Mouse (Mus musculus) left cerebral cortex, postnatal 25 days (tissue): ENCODE data around the gene Pphln1. TPM values are rescaled to one million over a fixed set of nuclear protein-coding genes. Genes with fewer than 3 reads are reported as not detected.
A peak's percentile ranks its signal among the peaks of the same experiment; 100 is the strongest.

Experiments used
- DNase-seq, 2 experiments: peaks; one replicate each; pipeline ENCODE4 v3.0.0; 2022; ENCODE audit warnings: low spot score in 2 of 2, mixed read lengths in 1 of 2
- intact Hi-C: fragments of 180-260 bp; cut with DNase I; formaldehyde crosslinking; loops from one replicate; pipeline ENCODE4 v1.15.1; 2025
- total RNA-seq, 2 experiments: library from RNA; stranded (reverse); gene quantifications; 2 replicates each; pipeline ENCODE4 v1.2.3; 2021

Gene Pphln1
- total RNA-seq, 2 experiments from 2014 or later: 38.3 to 41.9 TPM

DNA sequence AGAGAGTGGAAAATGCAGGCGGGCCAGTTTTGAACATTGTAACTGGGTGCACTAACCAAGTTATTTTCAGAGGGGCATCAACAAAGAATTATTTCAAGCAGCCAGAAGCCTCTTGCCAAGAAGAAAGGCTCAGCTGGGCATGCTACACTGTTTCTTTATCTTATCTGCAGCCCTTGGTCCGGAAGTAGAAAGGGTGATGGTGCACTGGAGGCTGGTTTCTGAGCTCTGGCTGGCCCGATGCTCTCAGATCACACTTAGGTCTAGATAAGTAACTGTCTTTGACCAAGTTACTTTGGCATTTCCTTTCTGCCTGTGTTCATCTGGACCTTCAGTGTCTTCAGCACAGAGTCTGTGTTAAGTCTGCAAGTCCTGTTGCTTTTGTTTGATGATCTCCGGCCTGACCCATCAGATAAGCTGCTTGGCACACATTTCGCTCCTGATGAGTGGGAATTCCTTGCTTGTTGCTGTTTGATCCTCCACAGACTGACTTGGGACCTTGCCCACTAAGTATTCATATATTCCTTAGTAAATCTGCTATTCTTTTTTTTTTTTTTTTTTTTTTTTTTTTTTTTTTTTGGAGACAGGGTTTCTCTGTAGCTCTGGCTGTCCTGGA is 127.3 kb downstream of the Pphln1 start:
- DNase-seq: no peak
- intact Hi-C loops: no loop called here

DNA sequence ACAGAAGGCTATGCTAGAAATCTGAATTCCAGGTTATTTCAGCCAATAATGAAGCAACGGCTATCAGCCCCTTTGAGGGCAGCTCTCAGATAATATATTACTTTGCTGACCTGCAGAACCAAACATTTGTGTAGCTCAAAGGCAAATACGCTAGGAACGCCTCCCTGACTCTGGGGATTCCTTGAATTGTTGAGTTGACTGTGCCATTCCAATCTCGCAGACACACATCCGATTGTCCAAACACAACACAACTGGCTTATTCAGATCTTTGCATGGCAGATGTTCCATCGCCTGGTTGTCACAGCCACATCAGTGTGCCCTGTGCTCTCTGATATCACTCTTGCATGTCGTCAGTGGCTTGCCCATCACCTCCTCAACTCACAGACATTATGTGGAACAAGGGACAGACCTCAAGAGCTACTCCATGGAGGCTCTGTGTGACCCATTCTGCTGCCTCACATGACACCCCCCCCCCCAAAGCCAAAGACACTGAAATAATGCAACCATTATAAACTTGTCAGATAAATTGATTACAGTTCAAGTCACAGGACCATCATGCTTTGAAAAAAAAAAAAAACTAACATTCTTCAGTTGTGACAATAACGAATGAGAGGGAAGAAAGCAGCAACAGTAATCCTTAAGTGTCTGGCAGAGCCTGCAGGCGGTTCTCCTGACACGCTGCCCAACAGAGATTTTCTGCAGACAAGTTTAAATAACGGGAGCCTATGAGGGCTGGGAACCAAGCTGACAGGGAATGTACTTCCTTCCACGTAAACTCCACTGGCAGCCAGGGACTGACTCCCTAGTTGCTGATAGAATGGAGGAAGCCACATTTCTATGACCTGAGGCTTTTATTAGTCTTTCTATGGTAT is 131.9 kb downstream of the Pphln1 start:
- intact Hi-C loops: no loop called here
- DNase-seq: no peak

DNA sequence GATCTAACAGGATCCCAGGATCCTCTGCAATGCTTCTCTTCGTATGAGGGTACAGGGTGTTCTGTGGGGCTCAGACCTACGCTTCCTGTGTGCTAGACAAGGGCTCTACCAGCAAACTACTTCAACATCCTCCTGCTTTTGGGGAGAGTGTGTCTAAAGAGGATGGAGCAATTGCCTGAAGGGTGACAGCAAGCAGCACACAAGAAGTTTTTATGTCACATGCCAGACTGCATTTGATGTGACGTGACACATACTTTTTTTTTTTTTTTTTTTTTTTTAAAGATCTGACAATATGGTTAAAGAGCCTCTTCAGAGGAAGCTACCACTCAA is 132.5 kb downstream of the Pphln1 start:
- intact Hi-C loops: no loop called here
- DNase-seq: no peak

DNA sequence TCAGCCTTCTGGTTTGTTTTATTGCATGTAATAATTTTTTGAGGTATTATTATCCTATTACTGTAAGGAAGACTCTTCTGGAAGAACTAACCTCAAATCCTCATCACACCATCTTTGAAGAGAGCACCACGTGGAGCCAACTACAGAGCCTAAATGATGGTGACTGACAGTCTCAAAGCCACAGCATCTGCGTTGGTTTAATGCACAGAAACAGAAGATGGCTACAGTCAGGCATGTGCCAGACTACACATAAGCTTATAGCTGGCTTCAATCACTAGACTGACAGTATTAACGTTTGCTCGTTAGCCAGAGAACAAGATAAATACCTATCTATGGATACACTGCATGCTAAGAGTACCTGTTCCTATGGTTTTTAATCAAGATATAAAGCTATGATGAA is 138.0 kb downstream of the Pphln1 start:
- intact Hi-C loops: no loop called here
- no peak for DNase-seq

DNA sequence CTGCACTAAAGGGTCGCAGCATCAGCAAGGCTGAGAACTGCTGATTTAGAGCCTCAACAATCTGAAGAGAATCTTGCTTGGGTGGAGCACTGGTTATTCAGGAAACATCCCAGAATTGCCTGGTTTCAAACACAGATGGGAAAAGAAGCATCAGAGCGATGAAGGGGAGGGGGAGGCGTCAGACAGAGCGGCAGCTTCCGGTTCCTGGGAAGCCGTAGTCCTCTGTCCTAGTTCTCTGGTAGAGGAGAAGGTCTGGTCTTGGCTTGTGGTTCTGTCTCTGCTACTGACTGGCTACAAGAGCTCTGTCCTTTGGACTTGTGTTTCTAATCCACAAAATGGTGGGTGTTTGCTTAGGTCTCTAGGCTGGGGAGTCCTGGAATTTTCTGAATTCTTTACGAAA is 139.6 kb downstream of the Pphln1 start:
- DNase-seq: no peak
- intact Hi-C loops: no loop called here

DNA sequence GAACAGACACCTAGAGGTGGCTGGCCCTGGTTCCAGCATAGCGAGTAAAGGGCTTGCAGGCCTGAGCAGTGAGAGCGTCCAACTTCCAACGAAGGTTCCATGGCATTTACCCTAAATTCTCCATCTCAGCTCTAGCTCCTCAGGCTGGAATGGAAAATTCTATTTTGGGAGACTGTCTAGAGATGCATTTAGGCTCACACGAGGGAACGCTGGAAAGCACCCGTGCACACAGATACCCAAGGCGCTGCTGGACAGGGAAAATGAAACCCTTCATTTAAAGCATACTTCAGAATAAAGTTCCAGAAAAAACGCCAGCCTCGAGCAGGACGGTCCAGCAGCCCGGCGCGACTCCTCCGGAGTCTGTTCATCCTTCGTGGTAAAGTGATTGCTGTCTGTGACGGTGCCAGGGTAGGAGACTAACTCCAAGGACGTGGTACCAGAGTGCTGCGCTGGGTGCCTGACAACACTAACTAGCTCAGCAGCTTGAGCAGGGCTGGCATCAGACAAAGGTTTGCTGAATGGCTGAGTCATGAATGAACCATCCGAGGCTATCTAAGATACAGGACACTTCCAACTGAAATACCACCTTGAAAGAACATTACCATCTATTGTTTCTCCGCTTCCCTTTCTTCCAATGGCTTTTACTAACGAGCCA is 140.5 kb downstream of the Pphln1 start:
- intact Hi-C loops: no loop called here
- DNase-seq: peak in 1 of 2 experiments; percentile 48

DNA sequence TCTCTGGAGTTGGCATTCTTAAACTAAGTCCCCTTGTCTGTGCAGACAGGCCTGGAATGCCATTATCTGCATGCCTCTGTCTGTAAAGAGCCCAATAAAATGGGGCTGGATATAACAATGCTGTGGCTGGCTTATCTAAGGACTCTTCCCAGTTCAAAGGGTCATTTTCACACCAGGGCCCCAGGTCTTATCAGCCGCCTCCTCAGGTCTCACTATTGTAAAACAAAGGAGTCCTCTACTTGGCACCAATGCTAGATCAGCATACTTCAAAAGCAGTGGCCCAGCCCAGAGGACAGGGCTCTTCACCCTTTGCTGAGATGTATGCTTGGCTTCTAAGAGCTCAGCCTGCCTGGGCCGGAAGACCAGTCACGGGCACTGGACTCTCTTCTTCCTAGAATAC is 141.3 kb downstream of the Pphln1 start:
- intact Hi-C loops: no loop called here
- no peak for DNase-seq

Other genes with a start within 250 kb of the Pphln1 start
- gene Gxylt1, start 123.2 kb upstream of the Pphln1 start, total RNA-seq: 10 to 100 TPM in 1 of 2 experiments, 1 to 10 TPM in 1; 9.8 to 11.3 TPM
- 100 to 1,000 TPM; 104 to 108 TPM for gene Yaf2, start 61.4 kb upstream of the Pphln1 start, total RNA-seq
- 10 to 100 TPM; 76.1 to 79.3 TPM for gene Zcrb1, start within 50 bp of the Pphln1 start, total RNA-seq
- 10 to 100 TPM; 85.7 to 98.6 TPM for gene Prickle1, start 197.5 kb downstream of the Pphln1 start, total RNA-seq